ENCODE assay signal across 8 mouse cellular contexts in genomic region chr14:23529720-23530119, GRCm38 (mm10).
DNase-seq lines count a peak whose midpoint lies in the region; ATAC-seq lines count a peak whose summit lies in the region.

No protein-coding gene starts in this region.

- H3K4me3 ChIP-seq in liver, embryonic 11.5 days (ENCODE audit: low read depth, low read length), result no peak overlapping the region

- H3K27me3 ChIP-seq in liver, embryonic 11.5 days (replicated peaks; ENCODE audit: control insufficient read depth, insufficient read depth, low read length), result no peaks in the 10 kb centered on the region

- H3K4me2 ChIP-seq in liver, embryonic 11.5 days, result no peak overlapping the region

- ATAC-seq in liver, embryonic 11.5 days (replicated peaks; ENCODE audit: low FRiP score), result no peak

- no peak overlapping the region for H3K27ac ChIP-seq in liver, embryonic 11.5 days (ENCODE audit: low read depth, low read length)

- H3K9me3 ChIP-seq in liver, embryonic 11.5 days (ENCODE audit: control insufficient read depth, low read length), result no peaks in the 10 kb centered on the region

- no peak overlapping the region for H3K9ac ChIP-seq in liver, embryonic 11.5 days (ENCODE audit: low read depth, low read length)

- peak; percentile 23 for DNase-seq in liver
- no peak for DNase-seq in liver, embryonic 11.5 days (ENCODE audit: low spot score)
- peak; percentile 61 for DNase-seq in R1 (ENCODE audit: low read depth, low spot score)
- peak; percentile 42 to 65 for DNase-seq in cerebellum, postnatal 25 days
- DNase-seq in heart, adult 9 months (ENCODE audit: low spot score in 2 of 2), result peak; percentile 8 to 59
- DNase-seq in layer of hippocampus, postnatal 10 days (ENCODE audit: low spot score in 2 of 2), result peak; percentile 62 to 77
- peak; percentile 48 to 71 for DNase-seq in lung, postnatal 4 days
- DNase-seq in thymus, postnatal 36 days, result peak; percentile 6 to 15

- WGBS in liver, embryonic 11.5 days, result 13% methylated on average over 4 of the region's 4 CpGs

- H3K4me1 ChIP-seq in liver, embryonic 11.5 days (replicated peaks; ENCODE audit: control insufficient read depth, insufficient read depth, low read length), result no peaks in the 10 kb centered on the region

- no peaks in the 10 kb centered on the region for H3K36me3 ChIP-seq in liver, embryonic 11.5 days (ENCODE audit: control insufficient read depth, insufficient read depth, low read length)
